Mouse (Mus musculus) hematopoietic stem cell, adult 5-6 weeks (primary cell): ENCODE measurements around the gene Tph1. TPM values are rescaled to one million over a fixed set of nuclear protein-coding genes. Genes with fewer than 3 reads are reported as not detected.
"Not testable (repeated sequence)": the region's sequence is repeated elsewhere in the genome, so short reads cannot be mapped to it uniquely, and the experiment has no call there.

Experiments used
- ATAC-seq, 2 experiments: fragments of 125-278 bp in 1 of 2; replicated peaks in 1 of 2; 2 replicates each; pipeline ENCODE4 v1.8.0; 2016 to 2017; ENCODE audit warnings: inconsistent platforms in 2 of 2, mild to moderate bottlenecking in 2 of 2, moderate number of reproducible peaks in 2 of 2, low read depth in 1 of 2, moderate TSS enrichment in 1 of 2; ENCODE audit not compliant: low FRiP score in 2 of 2, poor library complexity in 2 of 2, severe bottlenecking in 2 of 2, insufficient read depth in 1 of 2, low TSS enrichment in 1 of 2
- total RNA-seq: library from RNA; stranded (forward); fragments of 172-1452, 232-1000 nt; gene quantifications from 2 replicates; pipeline ENCODE4 v1.2.3, GENCODE M21; 2017

Gene Tph1
- not detected in 2 replicates for total RNA-seq

GRCm38 (mm10) chr7:46672160-46672672 lies at the start of gene Tph1:
TSS of gene Tph1 (minus strand) at chr7:46672537.
- ATAC-seq = 0 out of 4 replicates have a peak, but pooled peaks of 1 of the 2 experiments have one; percentile 25

- ATAC-seq = no peak
Measured at GRCm38 (mm10) chr7:46720460-46720859, 48.1 kb upstream of the Tph1 start.

- ATAC-seq = no peak
Measured at GRCm38 (mm10) chr7:46719526-46719925, 47.2 kb upstream of the Tph1 start.

- no peak for ATAC-seq
Measured at GRCm38 (mm10) chr7:46718591-46719270, 46.4 kb upstream of the Tph1 start.

- no peak for ATAC-seq
Measured at GRCm38 (mm10) chr7:46716897-46717296, 44.6 kb upstream of the Tph1 start.

- ATAC-seq = no peak
Measured at GRCm38 (mm10) chr7:46715600-46715999, 43.3 kb upstream of the Tph1 start, which contains the start of gene Saa3. TSS of gene Saa3 (minus strand) at chr7:46715700.

GRCm38 (mm10) chr7:46714518-46714917 lies 42.2 kb upstream of the Tph1 start:
- 0 out of 4 replicates have a peak, but pooled peaks have one; percentile 33 to 41 for ATAC-seq

- ATAC-seq = peak; percentile 70 to 79
Measured at GRCm38 (mm10) chr7:46712250-46712649, 39.9 kb upstream of the Tph1 start.

- peak; percentile 83 to 92 for ATAC-seq
Measured at GRCm38 (mm10) chr7:46710390-46710844, 38.1 kb upstream of the Tph1 start, which contains the start of gene Saal1. TSS of gene Saal1 (minus strand) at chr7:46710680.

GRCm38 (mm10) chr7:46700521-46701025 lies 28.2 kb upstream of the Tph1 start:
- no peak for ATAC-seq

- no peak for ATAC-seq
Measured at GRCm38 (mm10) chr7:46696754-46697153, 24.4 kb upstream of the Tph1 start.

- no peak for ATAC-seq
Measured at GRCm38 (mm10) chr7:46686827-46687226, 14.5 kb upstream of the Tph1 start.

GRCm38 (mm10) chr7:46680732-46681131 lies 8.4 kb upstream of the Tph1 start:
- ATAC-seq = no peak

GRCm38 (mm10) chr7:46679044-46679443 lies 6.7 kb upstream of the Tph1 start:
- ATAC-seq = not testable (repeated sequence)

- no peak for ATAC-seq
Measured at GRCm38 (mm10) chr7:46678417-46678816, 6.1 kb upstream of the Tph1 start.

- ATAC-seq = no peak
Measured at GRCm38 (mm10) chr7:46676808-46677360, 4.5 kb upstream of the Tph1 start.

GRCm38 (mm10) chr7:46675886-46676285 lies 3.5 kb upstream of the Tph1 start:
- no peak for ATAC-seq

GRCm38 (mm10) chr7:46675061-46675460 lies 2.7 kb upstream of the Tph1 start:
- no peak for ATAC-seq
